In the genomic region with DNA sequence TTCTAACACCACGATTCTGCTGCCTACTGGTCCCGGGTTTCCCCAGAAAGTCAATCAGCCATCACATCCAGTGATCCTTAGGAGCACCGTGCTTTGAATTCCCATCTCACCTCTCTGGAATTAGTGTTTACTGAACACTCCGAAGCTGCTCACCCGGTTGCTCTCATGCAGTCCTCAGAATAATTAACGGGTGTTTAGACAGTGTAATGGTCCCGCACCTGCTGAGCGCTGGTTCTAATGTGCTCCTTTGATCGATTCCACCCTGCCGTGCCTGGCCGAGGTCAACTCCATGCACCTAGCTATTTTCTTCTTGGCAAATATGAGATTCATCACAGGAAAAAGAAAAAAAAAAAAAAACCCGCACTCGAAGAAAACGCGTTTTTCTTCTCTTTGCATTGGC, we compare ENCODE assay signal across 10 mouse cellular contexts. TPM values are rescaled to one million over a fixed set of nuclear protein-coding genes. Genes with fewer than 3 reads are reported as not detected.
DNase-seq lines count a peak whose midpoint lies in the region; ATAC-seq and TF ChIP-seq lines count a peak whose summit lies in the region.
"Had no signal": no experiment of that assay in that cellular context is flagged by ENCODE, and none has a peak within 500 bp of the region (broad histone marks: within the 10 kb centered on the region; RNA-seq: fewer than 3 reads in every experiment).

No protein-coding gene starts in this region.

- no peak overlapping the region for H3K27ac ChIP-seq in kidney, postnatal 0 days
- H3K27ac ChIP-seq in kidney, adult 2 months (ENCODE audit: insufficient read depth, low read depth, low read length), result no peak overlapping the region
- H3K27ac ChIP-seq in forebrain, embryonic 14.5 days (ENCODE audit: low read depth, low read length), result no peak overlapping the region; the same call in 1 of the 2 replicates
- no peak overlapping the region for H3K27ac ChIP-seq in hindbrain, embryonic 16.5 days (ENCODE audit: low read depth, low read length)
- peak overlapping the region; percentile 7 for H3K27ac ChIP-seq in midbrain, embryonic 15.5 days

- no peak for ATAC-seq in kidney, postnatal 0 days (replicated peaks; ENCODE audit: low FRiP score, low read depth)
- ATAC-seq in forebrain, embryonic 14.5 days, result 0 out of 2 replicates have a peak, but pooled peaks have one; percentile 29
- ATAC-seq in hindbrain, embryonic 16.5 days, result no peak
- ATAC-seq in midbrain, embryonic 15.5 days (replicated peaks), result no peak

- H3K4me1 ChIP-seq in kidney, postnatal 0 days (replicated peaks; ENCODE audit: insufficient read depth, low read length), result peaks cover 12% of the 10 kb centered on the region
- no peaks in the 10 kb centered on the region for H3K4me1 ChIP-seq in kidney, adult 2 months (ENCODE audit: control insufficient read depth, insufficient read depth, low read length)
- H3K4me1 ChIP-seq in forebrain, embryonic 14.5 days (ENCODE audit: control insufficient read depth, insufficient read depth, low read length), result peaks cover 14% of the 10 kb centered on the region; the same call in 1 of the 2 replicates
- H3K4me1 ChIP-seq in hindbrain, embryonic 16.5 days (ENCODE audit: control insufficient read depth, insufficient read depth, low read depth, low read length), result peaks cover 19% of the 10 kb centered on the region
- peaks cover 27% of the 10 kb centered on the region for H3K4me1 ChIP-seq in midbrain, embryonic 15.5 days

- H3K4me3 ChIP-seq in kidney, postnatal 0 days (replicated peaks; ENCODE audit: low read depth, low read length), result no peak overlapping the region
- H3K4me3 ChIP-seq in kidney, adult 2 months (ENCODE audit: insufficient read depth, low read depth, low read length), result no peak overlapping the region
- no peak overlapping the region for H3K4me3 ChIP-seq in forebrain, embryonic 14.5 days (ENCODE audit: low read depth, low read length)
- H3K4me3 ChIP-seq in hindbrain, embryonic 16.5 days (ENCODE audit: low read length), result no peak overlapping the region
- H3K4me3 ChIP-seq in midbrain, embryonic 15.5 days, result no peak overlapping the region

- H3K9ac ChIP-seq in kidney, postnatal 0 days (ENCODE audit: low read depth, low read length), result no peak overlapping the region
- no peak overlapping the region for H3K9ac ChIP-seq in forebrain, embryonic 14.5 days (ENCODE audit: low read length)
- H3K9ac ChIP-seq in hindbrain, embryonic 16.5 days (ENCODE audit: low read depth, low read length), result no peak overlapping the region
- H3K9ac ChIP-seq in midbrain, embryonic 15.5 days, result no peak overlapping the region

- no peak for TF ChIP-seq POLR2A in kidney, adult 2 months (IDR thresholded peaks at IDR 0.05; ENCODE audit: low read depth, low read length)

- H3K4me2 ChIP-seq in kidney, postnatal 0 days (ENCODE audit: low read length), result 0 out of 2 replicates have a peak overlapping the region, but pooled peaks have one; percentile 27
- H3K4me2 ChIP-seq in forebrain, embryonic 14.5 days (ENCODE audit: low read length), result peak overlapping the region; percentile 35
- peak overlapping the region; percentile 24; the same call in 1 of the 2 replicates for H3K4me2 ChIP-seq in hindbrain, embryonic 16.5 days (ENCODE audit: low read length)
- H3K4me2 ChIP-seq in midbrain, embryonic 15.5 days, result peak overlapping the region; percentile 23; the same call in 1 of the 2 replicates

- H3K9me3 ChIP-seq in kidney, postnatal 0 days (replicated peaks; ENCODE audit: low read length), result no peaks in the 10 kb centered on the region
- H3K9me3 ChIP-seq in forebrain, embryonic 14.5 days (replicated peaks; ENCODE audit: control insufficient read depth, low read length), result no peaks in the 10 kb centered on the region
- no peaks in the 10 kb centered on the region for H3K9me3 ChIP-seq in hindbrain, embryonic 16.5 days (ENCODE audit: control insufficient read depth, low read length)
- H3K9me3 ChIP-seq in midbrain, embryonic 15.5 days, result no peaks in the 10 kb centered on the region

- no peaks in the 10 kb centered on the region for H3K36me3 ChIP-seq in kidney, postnatal 0 days (ENCODE audit: insufficient read depth, low read length)
- no peaks in the 10 kb centered on the region for H3K36me3 ChIP-seq in kidney, adult 2 months (ENCODE audit: control insufficient read depth, insufficient read depth, low read length)
- H3K36me3 ChIP-seq in forebrain, embryonic 14.5 days (ENCODE audit: control insufficient read depth, insufficient read depth, low read length), result no peaks in the 10 kb centered on the region
- H3K36me3 ChIP-seq in hindbrain, embryonic 16.5 days (ENCODE audit: control insufficient read depth, insufficient read depth, low read length), result no peaks in the 10 kb centered on the region
- H3K36me3 ChIP-seq in midbrain, embryonic 15.5 days (replicated peaks), result no peaks in the 10 kb centered on the region

- no peak for TF ChIP-seq CTCF in kidney, postnatal 0 days (IDR thresholded peaks at IDR 0.05; ENCODE audit: low read depth)
- no peak for TF ChIP-seq CTCF in kidney, adult 2 months (conservative IDR thresholded peaks at IDR 0.05; ENCODE audit: insufficient read depth, insufficient read length, low read depth, low read length)

- no peaks in the 10 kb centered on the region for H3K27me3 ChIP-seq in kidney, postnatal 0 days (ENCODE audit: insufficient read depth, low read length)
- H3K27me3 ChIP-seq in kidney, adult 2 months (replicated peaks; ENCODE audit: control insufficient read depth, insufficient read depth, low read length), result no peaks in the 10 kb centered on the region
- no peaks in the 10 kb centered on the region for H3K27me3 ChIP-seq in forebrain, embryonic 14.5 days (replicated peaks; ENCODE audit: control insufficient read depth, insufficient read depth, low read length)
- H3K27me3 ChIP-seq in hindbrain, embryonic 16.5 days (replicated peaks; ENCODE audit: control insufficient read depth, insufficient read depth, low read length), result no peaks in the 10 kb centered on the region
- no peaks in the 10 kb centered on the region for H3K27me3 ChIP-seq in midbrain, embryonic 15.5 days (replicated peaks)

- WGBS in kidney, postnatal 0 days, result 23% methylated on average over 15 of the region's 15 CpGs
- WGBS in kidney, adult 2 months, result 28% methylated on average over 15 of the region's 15 CpGs
- WGBS in forebrain, embryonic 14.5 days, result 14% methylated on average over 15 of the region's 15 CpGs
- 28% methylated on average over 15 of the region's 15 CpGs for WGBS in hindbrain, embryonic 16.5 days
- WGBS in midbrain, embryonic 15.5 days, result 28% methylated on average over 15 of the region's 15 CpGs

- peak; percentile 29 for DNase-seq in kidney, postnatal 0 days (ENCODE audit: low spot score)
- no peak for DNase-seq in kidney, adult 2 months
- DNase-seq in forebrain, embryonic 14.5 days (ENCODE audit: low spot score), result no peak
- DNase-seq in adrenal gland, postnatal 36 days, result no peak
- DNase-seq in frontal cortex, postnatal 25 days (ENCODE audit: low spot score in 2 of 2), result no peak
- DNase-seq: cerebellum, adult 9-10 months; heart, postnatal 10 days; lung, postnatal 36 days had no signal

RNA-seq across cellular contexts. Expression of gene Parvb, which starts 6.7 kb away (rescaled TPM):
- 2.8 and 3.3 TPM in 2 replicates for polyA plus RNA-seq in kidney, postnatal 0 days (2015; fragmentation: Nextera tagmentation; extraction: Ambion mirVana)
- polyA plus RNA-seq in kidney, adult 2 months (2012; rRNA removed), result 7.1 and 8.5 TPM in 2 replicates
- polyA plus RNA-seq in forebrain, embryonic 14.5 days (2014; fragmentation: Nextera tagmentation; extraction: Ambion mirVana), result 2.5 and 2.9 TPM in 2 replicates
- 4.3 and 4.8 TPM in 2 replicates for polyA plus RNA-seq in hindbrain, embryonic 16.5 days (2015; fragmentation: Nextera tagmentation; extraction: Ambion mirVana)
- 4.2 and 5.4 TPM in 2 replicates for polyA plus RNA-seq in midbrain, embryonic 15.5 days (2015; fragmentation: Nextera tagmentation; extraction: Ambion mirVana)
- total RNA-seq in adrenal gland, postnatal 36 days (2021), result 10 to 100 TPM; 18.0 to 24.1 TPM

RNA-seq across cellular contexts. Expression of gene Samm50, which starts 46.5 kb away (rescaled TPM):
- 147 and 155 TPM in 2 replicates for polyA plus RNA-seq in kidney, postnatal 0 days (2015; fragmentation: Nextera tagmentation; extraction: Ambion mirVana)
- 18.6 and 22.9 TPM in 2 replicates for polyA plus RNA-seq in kidney, adult 2 months (2012; rRNA removed)
- polyA plus RNA-seq in forebrain, embryonic 14.5 days (2014; fragmentation: Nextera tagmentation; extraction: Ambion mirVana), result 60.5 and 60.9 TPM in 2 replicates
- polyA plus RNA-seq in hindbrain, embryonic 16.5 days (2015; fragmentation: Nextera tagmentation; extraction: Ambion mirVana), result 94.4 and 95.3 TPM in 2 replicates
- polyA plus RNA-seq in midbrain, embryonic 15.5 days (2015; fragmentation: Nextera tagmentation; extraction: Ambion mirVana), result 83.3 and 86.6 TPM in 2 replicates
- total RNA-seq in adrenal gland, postnatal 36 days (2021), result 100 to 1,000 TPM; 150 to 151 TPM
